18 mouse cellular contexts compared by ENCODE assay signal in the genomic region with DNA sequence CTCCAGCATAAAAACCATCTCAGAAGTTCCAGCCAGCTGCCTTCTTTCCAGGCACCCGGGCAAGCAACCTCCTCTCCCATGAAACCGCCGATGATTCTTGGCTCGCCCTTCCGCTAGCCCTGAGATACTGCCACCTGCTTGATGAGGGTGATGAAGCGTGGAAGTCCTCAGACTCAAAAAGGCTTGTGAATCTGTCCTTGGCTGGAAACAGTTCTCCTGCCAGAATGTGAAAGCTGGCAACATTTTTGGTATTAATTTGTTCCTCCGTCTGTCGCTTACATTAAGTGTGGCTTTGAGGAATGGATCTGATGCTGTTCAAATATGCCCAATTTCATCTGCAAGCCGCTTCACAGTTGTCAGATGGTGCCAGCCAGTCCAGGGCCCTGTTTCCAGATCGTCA. TPM values are rescaled to one million over a fixed set of nuclear protein-coding genes. Genes with fewer than 3 reads are reported as not detected.
DNase-seq lines count a peak whose midpoint lies in the region; ATAC-seq lines count a peak whose summit lies in the region.
"Had no signal": no experiment of that assay in that cellular context is flagged by ENCODE, and none has a peak within 500 bp of the region (broad histone marks: within the 10 kb centered on the region; RNA-seq: fewer than 3 reads in every experiment).

No protein-coding gene starts in this region.

- H3K27me3 ChIP-seq in hindbrain, embryonic 14.5 days (ENCODE audit: control insufficient read depth, insufficient read depth, low read length) = no peaks in the 10 kb centered on the region; the same call in 1 of the 2 replicates
- H3K27me3 ChIP-seq in hindbrain, embryonic 13.5 days = no peaks in the 10 kb centered on the region
- peaks cover 96% of the 10 kb centered on the region for H3K27me3 ChIP-seq in midbrain, embryonic 13.5 days
- H3K27me3 ChIP-seq: lung, embryonic 15.5 days; neural tube, embryonic 15.5 days had no signal

- no peak for ATAC-seq in hindbrain, embryonic 14.5 days (ENCODE audit: low FRiP score)
- ATAC-seq in hindbrain, embryonic 13.5 days (ENCODE audit: low FRiP score) = no peak
- no peak for ATAC-seq in erythroid progenitor cell, adult 5-6 weeks (replicated peaks; ENCODE audit: low FRiP score, poor library complexity, severe bottlenecking)
- ATAC-seq in midbrain, embryonic 13.5 days = no peak
- ATAC-seq: liver, embryonic 12.5 days had no signal

- WGBS in hindbrain, embryonic 14.5 days = 72% methylated on average over 10 of the region's 10 CpGs
- WGBS in hindbrain, embryonic 13.5 days = 84% methylated on average over 10 of the region's 10 CpGs
- WGBS in midbrain, embryonic 13.5 days = 89% methylated on average over 10 of the region's 10 CpGs

- H3K36me3 ChIP-seq in hindbrain, embryonic 14.5 days (replicated peaks; ENCODE audit: control insufficient read depth, insufficient read depth) = no peaks in the 10 kb centered on the region
- H3K36me3 ChIP-seq in hindbrain, embryonic 13.5 days = no peaks in the 10 kb centered on the region
- H3K36me3 ChIP-seq in midbrain, embryonic 13.5 days = no peaks in the 10 kb centered on the region
- H3K36me3 ChIP-seq: heart, embryonic 13.5 days; limb, embryonic 10.5 days; liver, embryonic 12.5 days; lung, embryonic 15.5 days; neural tube, embryonic 15.5 days had no signal

- H3K27ac ChIP-seq in hindbrain, embryonic 14.5 days = no peak overlapping the region
- no peak overlapping the region for H3K27ac ChIP-seq in hindbrain, embryonic 13.5 days
- no peak overlapping the region for H3K27ac ChIP-seq in midbrain, embryonic 13.5 days
- H3K27ac ChIP-seq: heart, embryonic 13.5 days; layer of hippocampus, adult 2 months; limb, embryonic 10.5 days; liver, embryonic 12.5 days; lung, embryonic 15.5 days; neural tube, embryonic 15.5 days had no signal

- no peaks in the 10 kb centered on the region for H3K9me3 ChIP-seq in hindbrain, embryonic 14.5 days (ENCODE audit: control insufficient read depth, low read length)
- no peaks in the 10 kb centered on the region for H3K9me3 ChIP-seq in hindbrain, embryonic 13.5 days
- H3K9me3 ChIP-seq in midbrain, embryonic 13.5 days = no peaks in the 10 kb centered on the region
- H3K9me3 ChIP-seq: heart, embryonic 13.5 days; limb, embryonic 10.5 days; liver, embryonic 12.5 days; lung, embryonic 15.5 days; neural tube, embryonic 15.5 days had no signal

- no peak overlapping the region for H3K4me3 ChIP-seq in hindbrain, embryonic 14.5 days (replicated peaks; ENCODE audit: low read length)
- no peak overlapping the region for H3K4me3 ChIP-seq in hindbrain, embryonic 13.5 days
- no peak overlapping the region for H3K4me3 ChIP-seq in midbrain, embryonic 13.5 days (replicated peaks)
- H3K4me3 ChIP-seq: heart, embryonic 13.5 days; layer of hippocampus, adult 2 months; limb, embryonic 10.5 days; liver, embryonic 12.5 days; lung, embryonic 15.5 days; neural tube, embryonic 15.5 days had no signal

- no peak overlapping the region for H3K9ac ChIP-seq in hindbrain, embryonic 14.5 days
- H3K9ac ChIP-seq in hindbrain, embryonic 13.5 days = no peak overlapping the region
- no peak overlapping the region for H3K9ac ChIP-seq in midbrain, embryonic 13.5 days (replicated peaks)
- H3K9ac ChIP-seq: heart, embryonic 13.5 days; liver, embryonic 12.5 days; lung, embryonic 15.5 days; neural tube, embryonic 15.5 days had no signal

- peak; percentile 37 for DNase-seq in hindbrain, embryonic 14.5 days (ENCODE audit: low spot score)
- DNase-seq in layer of hippocampus, adult 9-11 months = peak; percentile 55
- DNase-seq in layer of hippocampus, postnatal 36 days = no peak
- peak; percentile 39 for DNase-seq in cerebellum, adult 11 months
- peak; percentile 63 to 73 for DNase-seq in cerebellum, postnatal 25 days
- DNase-seq: adrenal gland, adult 2 months; embryo, embryonic 11 days; kidney, adult 9 months had no signal

- no peaks in the 10 kb centered on the region for H3K4me1 ChIP-seq in hindbrain, embryonic 14.5 days (replicated peaks; ENCODE audit: control insufficient read depth, insufficient read depth, low read length)
- H3K4me1 ChIP-seq in hindbrain, embryonic 13.5 days (replicated peaks) = peaks cover 15% of the 10 kb centered on the region
- peaks cover 7% of the 10 kb centered on the region; the same call in 1 of the 2 replicates for H3K4me1 ChIP-seq in midbrain, embryonic 13.5 days (replicated peaks)
- H3K4me1 ChIP-seq: liver, embryonic 12.5 days had no signal

- H3K4me2 ChIP-seq in hindbrain, embryonic 14.5 days (replicated peaks) = no peak overlapping the region
- no peak overlapping the region for H3K4me2 ChIP-seq in hindbrain, embryonic 13.5 days
- no peak overlapping the region for H3K4me2 ChIP-seq in midbrain, embryonic 13.5 days (replicated peaks)
- H3K4me2 ChIP-seq: heart, embryonic 13.5 days; liver, embryonic 12.5 days; lung, embryonic 15.5 days; neural tube, embryonic 15.5 days had no signal

RNA-seq across cellular contexts. Expression of gene Pkdcc, which starts 20.1 kb away (rescaled TPM):
- 5.5 and 7.5 TPM in 2 replicates for polyA plus RNA-seq in hindbrain, embryonic 14.5 days (2014; fragmentation: Nextera tagmentation; extraction: Ambion mirVana)
- polyA plus RNA-seq in hindbrain, embryonic 13.5 days (2015; fragmentation: Nextera tagmentation; extraction: Ambion mirVana) = 4.4 and 5.7 TPM in 2 replicates
- total RNA-seq in layer of hippocampus, postnatal 36 days (2021) = 10 to 100 TPM; 16.4 to 18.9 TPM
- total RNA-seq in erythroid progenitor cell, adult 5-6 weeks (2015; ENCODE audit: low replicate concordance) = not detected in 2 replicates
- total RNA-seq in erythroid progenitor cell, adult 5-6 weeks (2017; ENCODE audit: low replicate concordance) = 0.68 and 1.4 TPM in 2 replicates
- 1.5 and 2.3 TPM in 2 replicates for polyA plus RNA-seq in midbrain, embryonic 13.5 days (2015; fragmentation: Nextera tagmentation; extraction: Ambion mirVana)
- total RNA-seq: hematopoietic stem cell, adult 5-6 weeks had no signal

Comparison
In these comparisons a context has a peak if more than half of its experiments do, and no peak if none do; other contexts are left out.
1. DNase-seq: peak in hindbrain, embryonic 14.5 days (single experiment), layer of hippocampus, adult 9-11 months (single experiment), cerebellum, adult 11 months (single experiment) and cerebellum, postnatal 25 days (2 of 2); none in layer of hippocampus, postnatal 36 days (0 of 2).